Mouse (Mus musculus): ENCODE measurements at regions not wholly inside any gene's neighbourhood (a gene's known extent, or its start where the extent isn't known, plus 50 kb on each side); places are given as distances from the start of the nearest gene placed in this dataset.

- TF ChIP-seq MYB (IDR thresholded peaks at IDR 0.05; ENCODE audit: low read depth, low read length) (no peak), CTCF (IDR thresholded peaks at IDR 0.05 in 2 of 3, conservative IDR thresholded peaks at IDR 0.05 in 1 of 3; ENCODE audit: control insufficient read depth in 1 of 3, insufficient read depth in 1 of 3, low read depth in 2 of 3, low read length in 3 of 3, poor library complexity in 1 of 3, severe bottlenecking in 1 of 3) (no peak), EP300 (IDR thresholded peaks at IDR 0.05; ENCODE audit: low read depth in 1 of 2, low read length in 2 of 2) (no peak), POLR2A (IDR thresholded peaks at IDR 0.05; ENCODE audit: control insufficient read depth in 1 of 2, insufficient read depth in 1 of 2, low read depth in 1 of 2, low read length in 2 of 2, poor library complexity in 1 of 2) (no peak), GATA1 (IDR thresholded peaks at IDR 0.05; ENCODE audit: low read depth, low read length) (no peak)
These were observed 348.9 kb upstream of the Ctso start for GRCm38 (mm10) chr3:81583387-81584027.
